Mouse (Mus musculus) gastrocnemius, adult 8-10 months (tissue): ENCODE data around the gene Olfr148. TPM values are rescaled to one million over a fixed set of nuclear protein-coding genes. Genes with fewer than 3 reads are reported as not detected.

ENCODE experiments used
- DNase-seq, 2 experiments: peaks; one replicate each; pipeline ENCODE4 v3.0.0; 2022; ENCODE audit warnings: low spot score in 2 of 2
- total RNA-seq, 4 experiments: library from RNA; stranded (reverse); gene quantifications; 2 replicates each; pipeline ENCODE4 v1.2.4; 2022

Gene Olfr148
- not detected for total RNA-seq

GRCm38 (mm10) chr9:39610355-39610754 lies at the start of gene Olfr148:
Gene Olfr148, plus strand, starts transcription at chr9:39610655.
- DNase-seq, result no peak

- no peak for DNase-seq
These were observed 35.0 kb upstream of the Olfr148 start, which contains the start of gene Olfr959 for GRCm38 (mm10) chr9:39575469-39575868. Gene Olfr959, minus strand, starts transcription at chr9:39575569.

GRCm38 (mm10) chr9:39577050-39577449 lies 33.4 kb upstream of the Olfr148 start:
- no peak for DNase-seq

- no peak for DNase-seq
These were observed 7.7 kb upstream of the Olfr148 start for GRCm38 (mm10) chr9:39602536-39603332.

GRCm38 (mm10) chr9:39603333-39603845 lies 7.1 kb upstream of the Olfr148 start:
- DNase-seq, result peak in 1 of 2 experiments; percentile 4

GRCm38 (mm10) chr9:39603999-39604453 lies 6.4 kb upstream of the Olfr148 start, which contains the start of gene AW551984:
Gene AW551984, minus strand, starts transcription at chr9:39604403.
- DNase-seq, result no peak

GRCm38 (mm10) chr9:39608497-39608896 lies 2.0 kb upstream of the Olfr148 start:
- no peak for DNase-seq

- no peak for DNase-seq
These were observed 1.5 kb downstream of the Olfr148 start for GRCm38 (mm10) chr9:39611953-39612352.

- DNase-seq, result no peak
These were observed 10.6 kb downstream of the Olfr148 start, which contains the start of gene Olfr960 for GRCm38 (mm10) chr9:39621073-39621472. Gene Olfr960, plus strand, starts transcription at chr9:39621373.

- no peak for DNase-seq
These were observed 13.3 kb downstream of the Olfr148 start for GRCm38 (mm10) chr9:39623783-39624182.

GRCm38 (mm10) chr9:39624711-39625110 lies 14.3 kb downstream of the Olfr148 start:
- no peak for DNase-seq

- DNase-seq, result no peak
These were observed 18.6 kb downstream of the Olfr148 start for GRCm38 (mm10) chr9:39629069-39629468.

GRCm38 (mm10) chr9:39633913-39634594 lies 23.6 kb downstream of the Olfr148 start:
- DNase-seq, result no peak

- no peak for DNase-seq
These were observed 34.3 kb downstream of the Olfr148 start, which contains the start of gene Olfr961 for GRCm38 (mm10) chr9:39644785-39645184. Gene Olfr961, plus strand, starts transcription at chr9:39645085.

- no peak for DNase-seq
These were observed 36.9 kb downstream of the Olfr148 start for GRCm38 (mm10) chr9:39647382-39647781.

- no peak for DNase-seq
These were observed 44.4 kb downstream of the Olfr148 start for GRCm38 (mm10) chr9:39654756-39655396.

Other genes starting within 250 kb of the Olfr148 start
- gene Olfr951, start 223.2 kb upstream of the Olfr148 start, total RNA-seq, result not detected
- not detected for gene Olfr952, start 183.5 kb upstream of the Olfr148 start, total RNA-seq
- gene Olfr954, start 154.0 kb upstream of the Olfr148 start, total RNA-seq, result not detected
- gene Olfr955, start 138.7 kb upstream of the Olfr148 start, total RNA-seq, result not detected
- not detected for gene Olfr44, start 116.7 kb upstream of the Olfr148 start, total RNA-seq
- gene Olfr957, start 94.8 kb upstream of the Olfr148 start, total RNA-seq, result not detected
- gene Olfr958, start 56.6 kb upstream of the Olfr148 start, total RNA-seq, result not detected
- not detected for gene Olfr959, start 35.1 kb upstream of the Olfr148 start, total RNA-seq
- under 1 TPM; 0.16 to 0.54 (median 0.34) TPM for gene AW551984, start 6.3 kb upstream of the Olfr148 start, total RNA-seq
- gene Olfr960, start 10.7 kb downstream of the Olfr148 start, total RNA-seq, result not detected
- not detected for gene Olfr961, start 34.4 kb downstream of the Olfr148 start, total RNA-seq
- not detected for gene Olfr963, start 56.5 kb downstream of the Olfr148 start, total RNA-seq
- not detected for gene Olfr149, start 96.5 kb downstream of the Olfr148 start, total RNA-seq
- not detected for gene Olfr965, start 100.7 kb downstream of the Olfr148 start, total RNA-seq
- not detected for gene Olfr150, start 120.3 kb downstream of the Olfr148 start, total RNA-seq
- gene Olfr967, start 135.6 kb downstream of the Olfr148 start, total RNA-seq, result not detected
- gene Olfr968, start 172.6 kb downstream of the Olfr148 start, total RNA-seq, result not detected
- gene Olfr969, start 180.3 kb downstream of the Olfr148 start, total RNA-seq, result not detected
- gene Olfr970, start 198.2 kb downstream of the Olfr148 start, total RNA-seq, result not detected
- gene Olfr971, start 226.2 kb downstream of the Olfr148 start, total RNA-seq, result not detected